Mouse (Mus musculus) kidney, adult 2 months (tissue): Measurements from ENCODE around the gene Spaar.
A peak's percentile ranks its signal among the peaks of the same experiment; 100 is the strongest.

ENCODE experiments used
- CTCF ChIP-seq: fragments of 200-500 bp; conservative IDR thresholded peaks from 2 replicates; pipeline ENCODE4 v1.5.1; 2011; ENCODE audit warnings: low read depth, mild to moderate bottlenecking, control low read depth, low read length, moderate library complexity, mixed read lengths; ENCODE audit not compliant: insufficient read depth, insufficient read length
- POLR2A ChIP-seq: fragments of 200-500 bp; IDR thresholded peaks from one replicate; pipeline ENCODE4 v1.6.1; 2011; ENCODE audit warnings: low read depth, low read length, control low read depth

- TF ChIP-seq CTCF, result peak; percentile 21; the same call in 1 of the 2 replicates
- TF ChIP-seq POLR2A, result no peak
Observed at GRCm38 (mm10) chr4:43745187-43745586, 15.4 kb downstream of the Spaar start.
